In genomic region chr11:52521879-52522278, GRCm38 (mm10) we compare ENCODE assay signal across 9 mouse cellular contexts.
DNase-seq lines count a peak whose midpoint lies in the region; ATAC-seq and TF ChIP-seq lines count a peak whose summit lies in the region.
"Had no signal": no experiment of that assay in that cellular context is flagged by ENCODE, and none has a peak within 500 bp of the region (broad histone marks: within the 10 kb centered on the region; RNA-seq: fewer than 3 reads in every experiment).

No protein-coding gene starts in this region.

- H3K4me2 ChIP-seq in heart, postnatal 0 days (ENCODE audit: low read depth, low read length): no peak overlapping the region
- no peak overlapping the region for H3K4me2 ChIP-seq in heart, embryonic 12.5 days
- no peak overlapping the region for H3K4me2 ChIP-seq in CH12.LX (ENCODE audit: insufficient read depth, low read depth, poor library complexity, severe bottlenecking)
- H3K4me2 ChIP-seq: lung, embryonic 15.5 days had no signal

- TF ChIP-seq POLR2A in CH12.LX (IDR thresholded peaks at IDR 0.05; ENCODE audit: low read depth, low read length): no peak

- no peak for ATAC-seq in heart, postnatal 0 days (ENCODE audit: insufficient read depth, low read depth)
- no peak for ATAC-seq in heart, embryonic 12.5 days (ENCODE audit: insufficient number of reproducible peaks, low FRiP score)
- ATAC-seq in frontal cortex, adult (ENCODE audit: low TSS enrichment): peak; percentile 76

- in situ Hi-C loops in CH12.LX (cut with MboI; ENCODE audit: low pct_ligation_motif_present, low pct_unique_long_range_greater_than_20kb, low sequenced_read_pairs): no loop called here

- WGBS in heart, postnatal 0 days: 34% methylated on average over 4 of the region's 4 CpGs
- 37% methylated on average over 4 of the region's 4 CpGs for WGBS in heart, embryonic 12.5 days

- H3K9me3 ChIP-seq in heart, postnatal 0 days (replicated peaks; ENCODE audit: control insufficient read depth, low read length): no peaks in the 10 kb centered on the region
- H3K9me3 ChIP-seq in heart, embryonic 12.5 days (replicated peaks): no peaks in the 10 kb centered on the region
- peaks cover 5% of the 10 kb centered on the region for H3K9me3 ChIP-seq in CH12.LX (replicated peaks; ENCODE audit: low read length)
- H3K9me3 ChIP-seq: lung, embryonic 15.5 days had no signal

- no peak for TF ChIP-seq EP300 in heart, postnatal 0 days (IDR thresholded peaks at IDR 0.05; ENCODE audit: low read depth)
- TF ChIP-seq EP300 in CH12.LX (IDR thresholded peaks at IDR 0.05; ENCODE audit: low read length): no peak

- TF ChIP-seq RAD21 in CH12.LX (IDR thresholded peaks at IDR 0.05; ENCODE audit: low read depth, low read length): peak; percentile 56

- no peaks in the 10 kb centered on the region for H3K79me2 ChIP-seq in CH12.LX (replicated peaks; ENCODE audit: control insufficient read depth, extremely low read depth, insufficient read depth, poor library complexity, severe bottlenecking)

- no peaks in the 10 kb centered on the region for H3K4me1 ChIP-seq in heart, postnatal 0 days (ENCODE audit: control insufficient read depth, insufficient read depth)
- H3K4me1 ChIP-seq in heart, embryonic 12.5 days (replicated peaks): 0 out of 2 replicates have a peak, but pooled peaks cover 4% of the 10 kb centered on the region
- H3K4me1 ChIP-seq in CH12.LX (ENCODE audit: control insufficient read depth in 1 of 2, insufficient read depth in 2 of 2): no peaks in the 10 kb centered on the region

- no peak overlapping the region for H3K27ac ChIP-seq in heart, postnatal 0 days (ENCODE audit: low read depth)
- no peak overlapping the region for H3K27ac ChIP-seq in heart, embryonic 12.5 days (ENCODE audit: poor library complexity, severe bottlenecking)
- H3K27ac ChIP-seq in CH12.LX (ENCODE audit: insufficient read depth, low read depth): no peak overlapping the region
- peak overlapping the region; percentile 61; the same call in 1 of the 2 replicates for H3K27ac ChIP-seq in left cerebral cortex, adult 2 months
- H3K27ac ChIP-seq: lung, embryonic 15.5 days had no signal

- intact Hi-C loops in left cerebral cortex, adult 2 months (cut with DNase I): loop anchor here (1.0 to 2.0 kb wide), 3 partner anchors 127 to 733 kb away; partner anchors contain the start of gene Fstl4

- peak; percentile 23 for DNase-seq in heart, postnatal 0 days (ENCODE audit: low spot score)
- DNase-seq in CH12.LX (ENCODE audit: extremely low read depth): peak; percentile 23
- DNase-seq in adrenal gland, adult 2 months: peak; percentile 70
- peak; percentile 51 to 80 for DNase-seq in left cerebral cortex, adult 2 months (ENCODE audit: extremely low spot score in 1 of 2, low spot score in 2 of 2)
- peak; percentile 63 for DNase-seq in ovary, postnatal 14 days (ENCODE audit: low spot score)
- no peak for DNase-seq in natural killer cell, adult 2 months (ENCODE audit: low spot score in 2 of 2)

- H3K4me3 ChIP-seq in heart, postnatal 0 days (ENCODE audit: low read depth, low read length): no peak overlapping the region
- no peak overlapping the region for H3K4me3 ChIP-seq in heart, embryonic 12.5 days
- no peak overlapping the region for H3K4me3 ChIP-seq in CH12.LX (replicated peaks in 1 of 3; ENCODE audit: low read depth in 2 of 3, low read length in 2 of 3, poor library complexity in 1 of 3)
- H3K4me3 ChIP-seq in left cerebral cortex, adult 2 months: no peak overlapping the region
- H3K4me3 ChIP-seq: lung, embryonic 15.5 days had no signal

- peak; percentile 64 for TF ChIP-seq CTCF in heart, postnatal 0 days (IDR thresholded peaks at IDR 0.05; ENCODE audit: low read depth)
- peak; percentile 45 to 73 for TF ChIP-seq CTCF in CH12.LX (conservative IDR thresholded peaks at IDR 0.05 in 1 of 2, IDR thresholded peaks at IDR 0.05 in 1 of 2; ENCODE audit: low read depth in 2 of 2, low read length in 2 of 2)
- TF ChIP-seq CTCF in left cerebral cortex, adult 2 months (IDR thresholded peaks at IDR 0.05): peak; percentile 82

- H3K27me3 ChIP-seq in heart, postnatal 0 days (ENCODE audit: control insufficient read depth, insufficient read depth, low read length): no peaks in the 10 kb centered on the region
- no peaks in the 10 kb centered on the region for H3K27me3 ChIP-seq in heart, embryonic 12.5 days (replicated peaks)
- H3K27me3 ChIP-seq in CH12.LX (replicated peaks): peaks cover 32% of the 10 kb centered on the region
- H3K27me3 ChIP-seq: lung, embryonic 15.5 days had no signal

- no peaks in the 10 kb centered on the region for H3K36me3 ChIP-seq in heart, postnatal 0 days (replicated peaks; ENCODE audit: control insufficient read depth, insufficient read depth, low read length)
- H3K36me3 ChIP-seq in heart, embryonic 12.5 days: no peaks in the 10 kb centered on the region
- no peaks in the 10 kb centered on the region for H3K36me3 ChIP-seq in CH12.LX (replicated peaks in 1 of 2; ENCODE audit: control insufficient read depth in 1 of 2, insufficient read depth in 1 of 2, low read length in 1 of 2)
- H3K36me3 ChIP-seq: lung, embryonic 15.5 days had no signal

- H3K9ac ChIP-seq in heart, postnatal 0 days (replicated peaks; ENCODE audit: low read depth, low read length): no peak overlapping the region
- no peak overlapping the region for H3K9ac ChIP-seq in heart, embryonic 12.5 days
- no peak overlapping the region for H3K9ac ChIP-seq in CH12.LX (ENCODE audit: insufficient read depth, low read depth)
- H3K9ac ChIP-seq: lung, embryonic 15.5 days had no signal

- dilution Hi-C loops in CH12.LX (cut with MboI; ENCODE audit: extremely low pct_ligation_motif_present, extremely low pct_unique_long_range_greater_than_20kb, low sequenced_read_pairs): no loop called here

TF ChIP-seq in CH12.LX, 34 proteins besides CTCF, POLR2A, EP300 and RAD21:
- TF ChIP-seq ZKSCAN1 (IDR thresholded peaks at IDR 0.05; ENCODE audit: borderline replicate concordance, low read depth, low read length): peak; percentile 79
- peak; percentile 46 for TF ChIP-seq SMC3 (IDR thresholded peaks at IDR 0.05; ENCODE audit: low read depth, low read length)
- TF ChIP-seq PAX5 (IDR thresholded peaks at IDR 0.05; ENCODE audit: low read length): no peak
TF ChIP-seq in CH12.LX: peak in this region for 2.

Comparison
In these comparisons a context has a peak if more than half of its experiments do, and no peak if none do; other contexts are left out.
1. DNase-seq: peak in heart, postnatal 0 days (single experiment), CH12.LX (single experiment), adrenal gland, adult 2 months (single experiment), left cerebral cortex, adult 2 months (2 of 2) and ovary, postnatal 14 days (single experiment); none in natural killer cell, adult 2 months (0 of 2).
2. Peak in every context shown above with its lines, with median percentiles within 50 percentile points of each other: CTCF ChIP-seq.